Mouse (Mus musculus) intestine, embryonic 16.5 days (tissue): ENCODE results near the gene Mtcl1. TPM values are rescaled to one million over a fixed set of nuclear protein-coding genes. Genes with fewer than 3 reads are reported as not detected.

Experiments
- ATAC-seq: fragments of 200-750 bp; cut with Nextera tagmentation; 2 replicates; pipeline ENCODE4 v1.8.0; 2017; ENCODE audit warnings: moderate TSS enrichment, moderate library complexity
- H3K27ac ChIP-seq: fragments of 300-500 bp; sonication (generic); 2 replicates; pipeline ENCODE4 v1.5.1; 2014; ENCODE audit warnings: mild to moderate bottlenecking, low read length
- H3K27me3 ChIP-seq: fragments of 300-500 bp; sonication (generic); replicated peaks from 2 replicates; pipeline ENCODE4 v1.6.1; 2014; ENCODE audit warnings: low read length, control low read depth, mixed read lengths; ENCODE audit not compliant: control insufficient read depth, insufficient read depth
- H3K36me3 ChIP-seq: fragments of 300-500 bp; sonication (generic); 2 replicates; pipeline ENCODE4 v1.6.1; 2014; ENCODE audit warnings: low read length, control low read depth; ENCODE audit not compliant: control insufficient read depth, insufficient read depth
- H3K4me1 ChIP-seq: fragments of 300-500 bp; sonication (generic); 2 replicates; pipeline ENCODE4 v1.6.1; 2014; ENCODE audit warnings: low read length, control low read depth, mixed read lengths; ENCODE audit not compliant: control insufficient read depth, insufficient read depth
- H3K4me2 ChIP-seq: fragments of 300-500 bp; sonication (generic); 2 replicates; pipeline ENCODE4 v1.6.1; 2014; ENCODE audit warnings: low read depth, low read length, control low read depth
- H3K4me3 ChIP-seq: fragments of 300-500 bp; sonication (generic); 2 replicates; pipeline ENCODE4 v1.5.1; 2014; ENCODE audit warnings: mild to moderate bottlenecking, low read length
- H3K9ac ChIP-seq: fragments of 300-500 bp; sonication (generic); 2 replicates; pipeline ENCODE4 v1.6.1; 2014; ENCODE audit warnings: low read depth, low read length
- H3K9me3 ChIP-seq: fragments of 300-500 bp; sonication (generic); 2 replicates; pipeline ENCODE4 v1.6.1; 2016; ENCODE audit warnings: low read length, control low read depth; ENCODE audit not compliant: control insufficient read depth
- WGBS: fragments of 180-500 bp; shearing (Covaris S2); extraction: QIAGEN DNeasy Blood & Tissue Kit; methylation state at CpG from one replicate; pipeline ENCODE4 v1.1.7; 2014; 5-methylcytosine and 5-hydroxymethylcytosine counted together
- polyA plus RNA-seq: library from polyadenylated mRNA; unstranded; fragments of >200 nt; fragmentation: Nextera tagmentation; extraction: Ambion mirVana; gene quantifications from 2 replicates; pipeline ENCODE4 v1.2.1, GENCODE M21; 2015

Mtcl1 gene
- polyA plus RNA-seq: 4.0 and 4.1 TPM in 2 replicates

DNA sequence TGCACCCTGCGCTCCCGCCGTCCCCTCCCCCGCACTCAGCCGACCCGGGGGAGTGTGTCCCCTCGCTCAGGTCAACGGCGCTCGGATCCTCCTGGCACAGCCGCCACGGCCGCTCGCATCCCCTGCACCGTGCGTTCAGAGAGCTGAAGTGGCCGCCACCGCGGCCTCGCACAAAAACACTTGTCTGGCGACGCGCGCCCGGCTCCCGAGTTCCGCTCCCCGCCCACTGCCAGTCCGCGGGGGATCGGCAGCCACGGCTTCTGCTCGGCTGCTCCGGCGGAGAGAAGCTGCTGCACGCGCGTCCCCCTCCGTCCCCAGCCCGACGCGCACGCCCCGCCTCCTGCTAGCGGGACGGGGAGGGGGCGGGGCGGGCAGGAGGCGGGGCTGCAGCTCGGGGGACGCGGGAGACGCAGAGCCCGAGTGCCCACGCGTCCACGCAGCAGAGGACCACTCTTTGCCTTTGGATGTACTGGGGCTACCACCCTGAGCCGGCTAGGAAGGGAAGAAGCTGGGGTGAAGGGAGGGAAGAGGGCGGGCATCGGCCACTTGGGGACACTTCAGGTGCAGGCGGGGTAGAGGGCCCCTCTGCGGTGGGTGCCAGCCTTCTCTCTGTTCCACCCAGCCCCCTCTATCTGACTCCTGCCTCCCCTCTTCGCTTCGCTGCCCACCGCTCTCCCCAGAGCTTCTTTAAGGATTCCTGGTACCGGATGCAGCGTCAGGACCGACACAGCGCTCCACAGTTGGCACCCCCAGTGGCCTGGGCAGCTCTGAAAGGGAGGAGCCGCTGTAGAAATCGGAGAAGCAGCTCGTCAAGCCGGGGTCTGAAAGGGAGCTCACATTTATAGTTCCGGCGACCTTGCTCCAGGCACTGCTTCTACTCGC, at the start of gene Mtcl1:
Mtcl1 (minus strand) TSS at position 291 of the 882 bp plus-strand sequence.
- H3K27me3 ChIP-seq: peaks cover 45% of the 10 kb centered on the region
- WGBS: under 1% methylated on average over 72 of the region's 76 CpGs
- H3K4me3 ChIP-seq: peak within 1 kb of the TSS; percentile 76
- H3K4me1 ChIP-seq: peaks cover 14% of the 10 kb centered on the region
- peak; percentile 81 for ATAC-seq
- H3K4me2 ChIP-seq: peak within 1 kb of the TSS; percentile 99
- H3K36me3 ChIP-seq: no peaks in the 10 kb centered on the region
- peak within 1 kb of the TSS; percentile 76 for H3K9ac ChIP-seq
- peak within 1 kb of the TSS; percentile 54 for H3K27ac ChIP-seq
- no peaks in the 10 kb centered on the region for H3K9me3 ChIP-seq

- Histone ChIP-seq H3K36me3 (peaks cover 15% of the 10 kb centered on the region; the same call in 1 of the 2 replicates), H3K27ac (no peak overlapping the region), H3K9me3 (no peaks in the 10 kb centered on the region), H3K4me1 (no peaks in the 10 kb centered on the region), H3K9ac (no peak overlapping the region), H3K27me3 (no peaks in the 10 kb centered on the region), H3K4me3 (no peak overlapping the region), H3K4me2 (no peak overlapping the region)
- 77% methylated on average over 14 of the region's 14 CpGs for WGBS
- ATAC-seq: peak; percentile 31; the same call in 1 of the 2 replicates
Observed at GRCm38 (mm10) chr17:66498598-66498997, 49.0 kb upstream of the Mtcl1 start.

DNA sequence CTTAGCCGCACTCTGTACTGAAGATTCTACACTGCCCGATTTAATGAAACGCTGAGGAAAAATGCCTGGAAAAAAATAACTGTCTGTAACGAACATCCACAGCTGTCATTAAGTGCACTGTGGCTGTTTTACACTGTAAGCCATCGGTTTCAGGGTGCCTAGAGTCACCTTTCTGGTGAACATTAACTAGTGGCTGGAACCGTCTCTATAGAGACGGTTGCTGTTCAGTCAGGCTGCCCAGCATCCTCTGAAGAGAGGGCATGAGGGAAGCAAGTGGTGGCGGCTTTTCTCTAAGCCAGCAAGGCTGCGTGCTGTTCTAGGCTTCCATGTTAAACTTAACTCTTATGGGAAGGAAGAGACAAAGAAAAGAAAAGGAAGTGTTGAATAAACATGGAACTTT, 47.0 kb upstream of the Mtcl1 start:
- peaks cover 15% of the 10 kb centered on the region; the same call in 1 of the 2 replicates for H3K36me3 ChIP-seq
- H3K27ac ChIP-seq: no peak overlapping the region
- H3K4me3 ChIP-seq: no peak overlapping the region
- no peaks in the 10 kb centered on the region for H3K4me1 ChIP-seq
- no peak overlapping the region for H3K4me2 ChIP-seq
- 84% methylated on average over 9 of the region's 9 CpGs for WGBS
- H3K27me3 ChIP-seq: no peaks in the 10 kb centered on the region
- no peaks in the 10 kb centered on the region for H3K9me3 ChIP-seq
- ATAC-seq: no peak
- H3K9ac ChIP-seq: no peak overlapping the region

DNA sequence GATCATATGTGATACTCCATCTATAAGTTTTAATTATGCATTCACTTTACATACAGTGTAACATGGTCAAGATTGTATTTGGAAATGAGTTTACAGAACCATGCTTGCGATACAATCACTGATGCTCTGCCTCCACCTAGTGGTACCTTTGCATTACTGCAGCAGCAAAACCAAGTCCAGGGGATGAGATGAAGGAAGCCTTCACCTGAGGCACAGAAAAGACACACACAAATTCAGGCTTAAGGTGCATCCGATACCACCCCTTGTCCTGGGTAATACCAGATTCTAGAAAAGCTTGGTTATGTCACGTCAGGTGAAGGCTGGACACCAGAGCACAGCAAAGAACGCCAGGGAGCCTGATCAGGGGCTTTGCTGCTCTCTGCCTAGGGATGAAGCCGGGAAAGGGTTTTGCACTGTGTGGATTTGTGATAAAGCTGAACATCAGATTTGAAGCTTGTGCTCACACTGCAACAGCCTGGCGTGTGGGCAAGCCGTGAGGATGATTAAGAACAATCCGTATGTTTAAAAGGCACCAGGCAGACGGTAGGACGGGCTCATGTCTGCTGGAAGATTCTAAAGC, 40.6 kb upstream of the Mtcl1 start:
- peak; percentile 36; the same call in 1 of the 2 replicates for ATAC-seq
- WGBS: 42% methylated on average over 10 of the region's 10 CpGs
- no peak overlapping the region for H3K27ac ChIP-seq
- no peaks in the 10 kb centered on the region for H3K27me3 ChIP-seq
- no peak overlapping the region for H3K4me3 ChIP-seq
- H3K36me3 ChIP-seq: no peaks in the 10 kb centered on the region; the same call in 1 of the 2 replicates
- H3K9ac ChIP-seq: no peak overlapping the region
- H3K4me2 ChIP-seq: no peak overlapping the region
- no peaks in the 10 kb centered on the region for H3K4me1 ChIP-seq
- no peaks in the 10 kb centered on the region for H3K9me3 ChIP-seq

DNA sequence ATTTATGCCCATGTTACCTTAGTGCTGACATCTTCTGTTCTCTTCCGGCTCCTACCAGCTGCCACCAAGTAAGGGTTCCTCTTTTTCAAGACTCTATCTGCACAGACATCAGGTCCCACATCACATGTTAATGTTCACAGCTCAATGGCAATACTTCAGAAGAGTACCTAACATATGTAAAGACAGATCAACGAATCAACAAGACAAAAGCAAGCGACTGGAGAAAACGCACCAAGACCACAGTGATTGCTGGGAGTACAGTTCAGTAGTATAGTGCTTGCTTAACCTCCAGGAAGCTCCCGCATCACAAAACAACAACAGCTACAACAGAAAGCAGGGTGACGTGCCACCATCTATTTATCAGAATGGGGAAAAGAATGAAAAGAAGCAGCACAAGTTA, 37.0 kb upstream of the Mtcl1 start:
- no peaks in the 10 kb centered on the region for H3K27me3 ChIP-seq
- no peak overlapping the region for H3K4me3 ChIP-seq
- 89% methylated on average over 6 of the region's 6 CpGs for WGBS
- H3K9me3 ChIP-seq: no peaks in the 10 kb centered on the region
- H3K27ac ChIP-seq: no peak overlapping the region
- no peaks in the 10 kb centered on the region for H3K4me1 ChIP-seq
- no peak for ATAC-seq
- H3K4me2 ChIP-seq: no peak overlapping the region
- H3K36me3 ChIP-seq: no peaks in the 10 kb centered on the region
- no peak overlapping the region for H3K9ac ChIP-seq

DNA sequence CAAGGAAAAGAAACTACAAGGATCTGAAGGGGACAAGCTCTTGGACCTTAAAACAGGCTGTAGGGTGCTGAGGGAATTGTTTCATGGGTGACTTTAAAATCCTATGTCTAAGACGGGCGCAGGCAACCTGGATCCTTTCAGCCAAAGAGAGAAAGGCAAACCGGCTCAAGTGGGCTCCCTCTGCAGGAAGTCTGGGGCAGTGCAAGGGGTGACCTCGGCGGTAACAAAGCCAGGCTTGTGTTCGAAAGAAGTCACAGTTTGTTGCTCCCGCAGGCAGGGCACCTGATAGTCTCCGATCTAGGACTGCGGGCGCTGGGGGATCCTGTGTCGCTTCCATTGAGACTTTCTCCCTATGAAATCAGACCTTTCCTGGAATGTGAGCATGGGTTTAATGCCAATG, 36.2 kb upstream of the Mtcl1 start:
- WGBS: 12% methylated on average over 11 of the region's 11 CpGs
- Histone ChIP-seq H3K4me2 (0 out of 2 replicates have a peak overlapping the region, but pooled peaks have one; percentile 30), H3K27ac (no peak overlapping the region), H3K9ac (no peak overlapping the region), H3K4me3 (no peak overlapping the region), H3K27me3 (no peaks in the 10 kb centered on the region), H3K36me3 (no peaks in the 10 kb centered on the region), H3K4me1 (no peaks in the 10 kb centered on the region), H3K9me3 (no peaks in the 10 kb centered on the region)
- no peak for ATAC-seq

DNA sequence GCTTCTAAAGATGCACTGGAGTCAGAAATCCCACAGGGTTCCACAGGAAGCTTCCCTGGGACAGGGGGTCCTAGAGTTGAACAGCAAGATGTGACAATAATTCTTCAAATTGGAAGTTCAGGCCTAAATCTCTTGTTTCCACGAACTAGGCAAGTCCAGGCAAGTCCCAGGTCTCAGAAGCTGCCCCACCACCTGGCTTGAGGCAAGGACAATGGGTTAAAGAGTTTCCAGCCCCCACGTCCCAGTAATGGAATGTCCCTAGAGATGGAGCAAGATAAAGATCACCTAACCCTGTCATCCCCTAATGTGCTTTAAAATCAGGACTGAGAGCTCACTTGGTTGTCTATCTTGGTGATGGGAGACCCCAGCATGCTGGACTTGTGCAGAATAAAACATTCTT, 35.4 kb upstream of the Mtcl1 start:
- Histone ChIP-seq H3K27ac (no peak overlapping the region), H3K4me2 (no peak overlapping the region), H3K4me3 (no peak overlapping the region), H3K9me3 (no peaks in the 10 kb centered on the region), H3K9ac (no peak overlapping the region), H3K4me1 (no peaks in the 10 kb centered on the region), H3K36me3 (no peaks in the 10 kb centered on the region), H3K27me3 (no peaks in the 10 kb centered on the region)
- WGBS: 51% methylated on average over 2 of the region's 2 CpGs
- no peak for ATAC-seq

DNA sequence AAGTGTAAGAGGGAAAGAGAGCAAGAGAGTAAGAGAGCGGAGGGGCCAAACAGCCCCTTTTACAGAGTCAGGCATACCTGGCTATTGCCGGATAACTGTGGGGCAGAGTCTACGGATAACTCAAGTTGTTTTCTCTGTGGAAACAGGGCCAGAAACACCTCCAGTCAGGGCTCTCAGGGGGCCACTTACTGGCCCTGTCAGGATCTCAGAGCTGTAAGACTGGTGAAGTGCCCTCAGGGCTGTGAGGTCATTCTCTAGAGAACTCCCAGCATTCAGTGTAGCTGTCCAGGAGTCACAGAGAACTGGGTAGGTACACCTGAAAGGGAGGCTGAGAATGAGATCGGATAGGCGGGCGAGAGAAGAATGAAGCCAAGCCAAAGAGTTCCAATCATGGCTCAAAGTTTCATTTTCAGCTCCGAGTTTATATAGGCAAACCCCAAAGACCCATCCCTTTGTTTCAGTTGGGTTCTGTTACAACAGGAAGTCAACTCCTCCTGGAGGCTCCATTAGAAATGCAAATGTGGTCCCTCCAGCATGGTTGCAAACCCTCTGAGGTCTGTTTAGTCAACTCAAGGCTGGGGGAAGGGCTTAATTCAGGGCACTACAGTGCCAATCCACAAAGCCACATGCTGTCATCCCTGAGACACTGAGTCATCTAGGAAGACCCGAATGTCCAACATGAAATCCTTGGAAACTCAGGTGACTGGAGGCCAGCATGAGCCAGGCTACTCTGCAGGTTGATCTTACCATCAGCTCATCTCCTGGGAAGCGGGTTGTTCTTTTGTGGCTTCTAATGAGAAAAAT, 34.3 kb upstream of the Mtcl1 start:
- Histone ChIP-seq H3K27me3 (no peaks in the 10 kb centered on the region), H3K9me3 (no peaks in the 10 kb centered on the region), H3K36me3 (no peaks in the 10 kb centered on the region), H3K27ac (no peak overlapping the region), H3K9ac (no peak overlapping the region), H3K4me3 (no peak overlapping the region), H3K4me2 (no peak overlapping the region), H3K4me1 (no peaks in the 10 kb centered on the region)
- WGBS: 86% methylated on average over 9 of the region's 9 CpGs
- no peak for ATAC-seq

- H3K4me2 ChIP-seq: no peak overlapping the region
- 81% methylated on average over 5 of the region's 5 CpGs for WGBS
- no peak for ATAC-seq
- H3K27ac ChIP-seq: no peak overlapping the region
- no peaks in the 10 kb centered on the region for H3K36me3 ChIP-seq
- no peaks in the 10 kb centered on the region for H3K27me3 ChIP-seq
- no peak overlapping the region for H3K4me3 ChIP-seq
- H3K9me3 ChIP-seq: no peaks in the 10 kb centered on the region
- no peaks in the 10 kb centered on the region for H3K4me1 ChIP-seq
- H3K9ac ChIP-seq: no peak overlapping the region
Observed at GRCm38 (mm10) chr17:66481295-66481694, 31.7 kb upstream of the Mtcl1 start.
